Mouse (Mus musculus) brain, embryonic 14.5 days (tissue): ENCODE results near the gene Zhx3.

ENCODE experiments used
- CTCF ChIP-seq: fragments of 200-500 bp; IDR thresholded peaks from 2 replicates; pipeline ENCODE4 v1.5.1; 2012; ENCODE audit warnings: inconsistent platforms, mild to moderate bottlenecking, moderate library complexity, borderline replicate concordance; ENCODE audit not compliant: insufficient read depth, insufficient read length; ENCODE audit errors: extremely low read depth
- POLR2A ChIP-seq: fragments of 200-500 bp; IDR thresholded peaks from 2 replicates; pipeline ENCODE4 v1.6.1; 2012; ENCODE audit warnings: mild to moderate bottlenecking, inconsistent platforms, borderline replicate concordance; ENCODE audit not compliant: poor library complexity, insufficient read depth, insufficient read length, severe bottlenecking; ENCODE audit errors: extremely low read depth

GRCm38 (mm10) chr2:160864112-160864511 lies 8.7 kb downstream of the Zhx3 start:
- TF ChIP-seq CTCF, result no peak
- no peak for TF ChIP-seq POLR2A
